In genomic region chr13:45750627-45751026, GRCm38 (mm10) we compare ENCODE assay signal across 22 mouse cellular contexts.
DNase-seq lines count a peak whose midpoint lies in the region; ATAC-seq and TF ChIP-seq lines count a peak whose summit lies in the region.
"Had no signal": no experiment of that assay in that cellular context is flagged by ENCODE, and none has a peak within 500 bp of the region (broad histone marks: within the 10 kb centered on the region; RNA-seq: fewer than 3 reads in every experiment).

No protein-coding gene starts in this region.

- no peaks in the 10 kb centered on the region for H3K9me3 ChIP-seq in heart, embryonic 12.5 days (replicated peaks)
- H3K9me3 ChIP-seq: G1E; limb, embryonic 15.5 days; liver, embryonic 15.5 days; lung, embryonic 15.5 days had no signal

- H3K79me2 ChIP-seq in myocyte (ENCODE audit: control insufficient read depth, insufficient read depth): no peaks in the 10 kb centered on the region

- H3K27ac ChIP-seq in heart, embryonic 12.5 days (ENCODE audit: poor library complexity, severe bottlenecking): no peak overlapping the region
- H3K27ac ChIP-seq in layer of hippocampus, adult 2 months: peak overlapping the region; percentile 32; the same call in 1 of the 2 replicates
- H3K27ac ChIP-seq in embryonic fibroblast, embryonic 13.5 days (ENCODE audit: insufficient read depth, low read length): peak overlapping the region; percentile 79
- H3K27ac ChIP-seq: hindbrain, postnatal 0 days; limb, embryonic 15.5 days; liver, embryonic 15.5 days; lung, embryonic 15.5 days had no signal

- peak; percentile 66 for DNase-seq in heart, adult 11 months
- DNase-seq in layer of hippocampus, adult 2 months (ENCODE audit: low spot score in 2 of 2): no peak
- DNase-seq in layer of hippocampus, adult 11-12 months (ENCODE audit: low spot score): no peak
- DNase-seq in right cerebral cortex, postnatal 36 days (ENCODE audit: low spot score in 2 of 2): no peak
- DNase-seq: cerebellum, adult 18-20 months; left cerebral cortex, postnatal 4 days; lung, postnatal 4 days; right cerebral cortex, postnatal 14 days; spleen, adult 18-20 months; thymus, postnatal 14 days had no signal

- H3K4me1 ChIP-seq in heart, embryonic 12.5 days (replicated peaks): peaks cover 25% of the 10 kb centered on the region
- peaks cover 16% of the 10 kb centered on the region for H3K4me1 ChIP-seq in embryonic fibroblast, embryonic 13.5 days (ENCODE audit: control insufficient read depth, insufficient read depth, low read length)
- H3K4me1 ChIP-seq: liver, embryonic 15.5 days had no signal

- H3K9ac ChIP-seq in heart, embryonic 12.5 days: no peak overlapping the region
- H3K9ac ChIP-seq: limb, embryonic 15.5 days; liver, embryonic 15.5 days; lung, embryonic 15.5 days had no signal

- TF ChIP-seq POLR2A in embryonic fibroblast, embryonic 13.5 days (IDR thresholded peaks at IDR 0.05; ENCODE audit: low read depth, low read length): no peak
- TF ChIP-seq POLR2A in myocyte (IDR thresholded peaks at IDR 0.05; ENCODE audit: insufficient read length, low read depth): no peak

- ATAC-seq in heart, embryonic 12.5 days (ENCODE audit: insufficient number of reproducible peaks, low FRiP score): no peak
- ATAC-seq: hindbrain, postnatal 0 days; intestine, embryonic 16.5 days; midbrain, embryonic 16.5 days; Patski had no signal

- 84% methylated on average over 6 of the region's 6 CpGs for WGBS in heart, embryonic 12.5 days

- H3K36me3 ChIP-seq in heart, embryonic 12.5 days: 0 out of 2 replicates have a peak, but pooled peaks cover 3% of the 10 kb centered on the region
- no peaks in the 10 kb centered on the region for H3K36me3 ChIP-seq in myocyte (ENCODE audit: control insufficient read depth, insufficient read depth)
- H3K36me3 ChIP-seq: limb, embryonic 15.5 days; liver, embryonic 15.5 days; lung, embryonic 15.5 days had no signal

- H3K4me2 ChIP-seq in heart, embryonic 12.5 days: no peak overlapping the region
- peak overlapping the region; percentile 16 for H3K4me2 ChIP-seq in myocyte (ENCODE audit: low read depth)
- H3K4me2 ChIP-seq: limb, embryonic 15.5 days; liver, embryonic 15.5 days; lung, embryonic 15.5 days had no signal

- no peak overlapping the region for H3K4me3 ChIP-seq in heart, embryonic 12.5 days
- no peak overlapping the region for H3K4me3 ChIP-seq in layer of hippocampus, adult 2 months
- H3K4me3 ChIP-seq in embryonic fibroblast, embryonic 13.5 days (ENCODE audit: insufficient read depth, low read length): no peak overlapping the region
- H3K4me3 ChIP-seq in myocyte: no peak overlapping the region
- H3K4me3 ChIP-seq: left cerebral cortex, adult 2 months; limb, embryonic 15.5 days; liver, embryonic 15.5 days; lung, embryonic 15.5 days had no signal

- TF ChIP-seq CTCF in layer of hippocampus, adult 2 months (conservative IDR thresholded peaks at IDR 0.05): no peak
- TF ChIP-seq CTCF in embryonic fibroblast, embryonic 13.5 days (IDR thresholded peaks at IDR 0.05; ENCODE audit: borderline replicate concordance, insufficient read depth, low read length): no peak

- H3K27me3 ChIP-seq in heart, embryonic 12.5 days (replicated peaks): no peaks in the 10 kb centered on the region
- no peaks in the 10 kb centered on the region for H3K27me3 ChIP-seq in myocyte (ENCODE audit: control insufficient read depth, insufficient read depth, insufficient read length)
- H3K27me3 ChIP-seq: limb, embryonic 15.5 days; liver, embryonic 15.5 days; lung, embryonic 15.5 days; Patski had no signal

- H3ac ChIP-seq in myocyte (ENCODE audit: control insufficient read depth, insufficient read length): no peak overlapping the region

TF ChIP-seq in myocyte, 11 proteins besides CTCF, POLR2A, EP300 and RAD21:
- TF ChIP-seq CEBPB (IDR thresholded peaks at IDR 0.05; ENCODE audit: insufficient read depth, poor library complexity, severe bottlenecking) (no peak), TCF12 (IDR thresholded peaks at IDR 0.05; ENCODE audit: insufficient read depth, poor library complexity, severe bottlenecking) (no peak), SRF (IDR thresholded peaks at IDR 0.05; ENCODE audit: control insufficient read depth, insufficient read length, low read depth) (no peak)
